In genomic region chr4:124663034-124663433, GRCm38 (mm10) we compare ENCODE assay signal across 14 mouse cellular contexts. TPM values are rescaled to one million over a fixed set of nuclear protein-coding genes. Genes with fewer than 3 reads are reported as not detected.
DNase-seq lines count a peak whose midpoint lies in the region; ATAC-seq and TF ChIP-seq lines count a peak whose summit lies in the region.
"Had no signal": no experiment of that assay in that cellular context is flagged by ENCODE, and none has a peak within 500 bp of the region (broad histone marks: within the 10 kb centered on the region; RNA-seq: fewer than 3 reads in every experiment).

No protein-coding gene starts in this region.

- H3K79me2 ChIP-seq in C2C12 (ENCODE audit: control insufficient read depth, insufficient read depth): no peaks in the 10 kb centered on the region

- no peak overlapping the region for H3ac ChIP-seq in C2C12 (ENCODE audit: control insufficient read depth, insufficient read length, low read depth)

- no peak for TF ChIP-seq POLR2A in cerebellum, adult 2 months (IDR thresholded peaks at IDR 0.05; ENCODE audit: borderline replicate concordance, insufficient read depth, low read length)

- H3K9me3 ChIP-seq in kidney, embryonic 14.5 days (ENCODE audit: control insufficient read depth, low read length): no peaks in the 10 kb centered on the region
- H3K9me3 ChIP-seq in lung, postnatal 0 days (ENCODE audit: low read length): no peaks in the 10 kb centered on the region
- H3K9me3 ChIP-seq: forebrain, embryonic 12.5 days; hindbrain, embryonic 12.5 days had no signal

- H3K9ac ChIP-seq in kidney, embryonic 14.5 days (ENCODE audit: low read depth, low read length): no peak overlapping the region
- no peak overlapping the region for H3K9ac ChIP-seq in lung, postnatal 0 days (replicated peaks; ENCODE audit: low read depth)
- H3K9ac ChIP-seq: forebrain, embryonic 12.5 days; hindbrain, embryonic 12.5 days had no signal

- no peaks in the 10 kb centered on the region for H3K4me1 ChIP-seq in cerebellum, adult 2 months (ENCODE audit: control insufficient read depth, insufficient read depth, low read length)
- peaks cover 7% of the 10 kb centered on the region for H3K4me1 ChIP-seq in kidney, embryonic 14.5 days (ENCODE audit: control insufficient read depth, insufficient read depth, low read length)
- peaks cover 4% of the 10 kb centered on the region; the same call in 1 of the 2 replicates for H3K4me1 ChIP-seq in lung, postnatal 0 days (ENCODE audit: insufficient read depth, low read depth, low read length)

- no peaks in the 10 kb centered on the region for H3K36me3 ChIP-seq in kidney, embryonic 14.5 days (ENCODE audit: control insufficient read depth, insufficient read depth, low read length)
- H3K36me3 ChIP-seq in C2C12 (ENCODE audit: control insufficient read depth, insufficient read depth): no peaks in the 10 kb centered on the region
- H3K36me3 ChIP-seq in lung, postnatal 0 days (ENCODE audit: insufficient read depth, low read length): no peaks in the 10 kb centered on the region
- H3K36me3 ChIP-seq: forebrain, embryonic 12.5 days; hindbrain, embryonic 12.5 days had no signal

- 44% methylated on average over 3 of the region's 3 CpGs for WGBS in cerebellum, adult 2 months
- WGBS in kidney, embryonic 14.5 days: 56% methylated on average over 3 of the region's 3 CpGs
- 16% methylated on average over 3 of the region's 3 CpGs for WGBS in lung, postnatal 0 days

- H3K27ac ChIP-seq in cerebellum, adult 2 months (ENCODE audit: insufficient read depth, low read length): no peak overlapping the region
- no peak overlapping the region for H3K27ac ChIP-seq in kidney, embryonic 14.5 days (ENCODE audit: low read depth, low read length)
- H3K27ac ChIP-seq in lung, postnatal 0 days (ENCODE audit: low read length): no peak overlapping the region
- H3K27ac ChIP-seq: forebrain, embryonic 12.5 days; hindbrain, embryonic 12.5 days had no signal

- peak; percentile 39; the same call in 1 of the 2 replicates for TF ChIP-seq CTCF in cerebellum, adult 2 months (IDR thresholded peaks at IDR 0.05; ENCODE audit: borderline replicate concordance, insufficient read depth, low read depth, low read length)
- TF ChIP-seq CTCF in C2C12 (IDR thresholded peaks at IDR 0.05; ENCODE audit: control insufficient read depth, insufficient read depth, insufficient read length): peak; percentile 11
- TF ChIP-seq CTCF in lung, postnatal 0 days (IDR thresholded peaks at IDR 0.05): peak; percentile 64

- no peak for DNase-seq in cerebellum, adult 2 months
- no peak for DNase-seq in cerebellum, postnatal 4 days (ENCODE audit: low spot score in 2 of 2)
- peak; percentile 34 to 48 for DNase-seq in kidney, postnatal 4 days
- DNase-seq in lung, postnatal 0 days (ENCODE audit: low spot score): peak; percentile 44
- no peak for DNase-seq in right cerebral cortex, postnatal 36 days (ENCODE audit: low spot score in 2 of 2)
- DNase-seq in urinary bladder, postnatal 14 days (ENCODE audit: low spot score): no peak
- DNase-seq: cerebellum, postnatal 25 days; thymus, adult 18-20 months had no signal

- H3K79me3 ChIP-seq in C2C12 (ENCODE audit: low read depth): no peaks in the 10 kb centered on the region

- H3K4me2 ChIP-seq in kidney, embryonic 14.5 days (replicated peaks; ENCODE audit: low read depth, low read length): no peak overlapping the region
- no peak overlapping the region for H3K4me2 ChIP-seq in lung, postnatal 0 days (replicated peaks; ENCODE audit: low read depth, low read length)
- H3K4me2 ChIP-seq: forebrain, embryonic 12.5 days; hindbrain, embryonic 12.5 days had no signal

- no peak for TF ChIP-seq EP300 in lung, postnatal 0 days (IDR thresholded peaks at IDR 0.05)

- H3K4me3 ChIP-seq in cerebellum, adult 2 months (replicated peaks; ENCODE audit: insufficient read depth, low read depth, low read length): no peak overlapping the region
- no peak overlapping the region for H3K4me3 ChIP-seq in kidney, embryonic 14.5 days (ENCODE audit: low read length)
- no peak overlapping the region for H3K4me3 ChIP-seq in C2C12 (ENCODE audit: insufficient read depth, poor library complexity, severe bottlenecking)
- no peak overlapping the region for H3K4me3 ChIP-seq in lung, postnatal 0 days (ENCODE audit: low read depth, low read length)
- H3K4me3 ChIP-seq: forebrain, embryonic 12.5 days; hindbrain, embryonic 12.5 days had no signal

- peaks cover 4% of the 10 kb centered on the region; the same call in 1 of the 2 replicates for H3K27me3 ChIP-seq in cerebellum, adult 2 months (ENCODE audit: control insufficient read depth, insufficient read depth, low read length)
- H3K27me3 ChIP-seq in kidney, embryonic 14.5 days (ENCODE audit: control insufficient read depth, insufficient read depth, low read length): peaks cover 79% of the 10 kb centered on the region
- peaks cover 83% of the 10 kb centered on the region for H3K27me3 ChIP-seq in C2C12 (ENCODE audit: control insufficient read depth, insufficient read depth, insufficient read length)
- peaks cover 64% of the 10 kb centered on the region for H3K27me3 ChIP-seq in lung, postnatal 0 days (replicated peaks; ENCODE audit: insufficient read depth, low read length)

- ATAC-seq in kidney, embryonic 14.5 days (ENCODE audit: low FRiP score, low TSS enrichment): no peak
- ATAC-seq in lung, postnatal 0 days: no peak

TF ChIP-seq in C2C12, 6 proteins besides CTCF, POLR2A, EP300 and RAD21:
- TF ChIP-seq CEBPB (IDR thresholded peaks at IDR 0.05; ENCODE audit: low read depth): no peak
- no peak for TF ChIP-seq MYOG (IDR thresholded peaks at IDR 0.05; ENCODE audit: control insufficient read depth, extremely low read depth, insufficient read length)
- no peak for TF ChIP-seq MAX (IDR thresholded peaks at IDR 0.05)
- TF ChIP-seq USF1 (IDR thresholded peaks at IDR 0.05; ENCODE audit: low read depth): no peak
- TF ChIP-seq FOSL1 (IDR thresholded peaks at IDR 0.05; ENCODE audit: insufficient read depth, low read length, poor library complexity, severe bottlenecking): no peak

RNA-seq across cellular contexts. Expression of gene Pou3f1, which starts 6.4 kb away (rescaled TPM):
- 2.3 and 3.3 TPM in 2 replicates for polyA plus RNA-seq in cerebellum, adult 2 months (2012; rRNA removed)
- 1.6 and 1.7 TPM in 2 replicates for polyA plus RNA-seq in kidney, embryonic 14.5 days (2014; fragmentation: Nextera tagmentation; extraction: Ambion mirVana)
- polyA plus RNA-seq in C2C12 (2012; fragmentation: generic; extraction: Trizol): 0.01 TPM
- polyA plus RNA-seq in lung, postnatal 0 days (2015; fragmentation: Nextera tagmentation; extraction: Ambion mirVana): 0.10 and 0.14 TPM in 2 replicates

RNA-seq across cellular contexts. Expression of gene Utp11, which starts 30.4 kb away (rescaled TPM):
- 19.2 and 19.4 TPM in 2 replicates for polyA plus RNA-seq in cerebellum, adult 2 months (2012; rRNA removed)
- 67.9 and 93.7 TPM in 2 replicates for polyA plus RNA-seq in kidney, embryonic 14.5 days (2014; fragmentation: Nextera tagmentation; extraction: Ambion mirVana)
- 29.7 TPM for polyA plus RNA-seq in C2C12 (2012; fragmentation: generic; extraction: Trizol)
- polyA plus RNA-seq in lung, postnatal 0 days (2015; fragmentation: Nextera tagmentation; extraction: Ambion mirVana): 37.4 and 48.8 TPM in 2 replicates

RNA-seq across cellular contexts. Expression of gene Fhl3, which starts 37.5 kb away (rescaled TPM):
- 1.4 and 1.6 TPM in 2 replicates for polyA plus RNA-seq in cerebellum, adult 2 months (2012; rRNA removed)
- polyA plus RNA-seq in kidney, embryonic 14.5 days (2014; fragmentation: Nextera tagmentation; extraction: Ambion mirVana): 9.5 and 9.7 TPM in 2 replicates
- 206 TPM for polyA plus RNA-seq in C2C12 (2012; fragmentation: generic; extraction: Trizol)
- 5.2 and 5.8 TPM in 2 replicates for polyA plus RNA-seq in lung, postnatal 0 days (2015; fragmentation: Nextera tagmentation; extraction: Ambion mirVana)

RNA-seq across cellular contexts. Expression of gene Sf3a3, which starts 51.5 kb away (rescaled TPM):
- polyA plus RNA-seq in cerebellum, adult 2 months (2012; rRNA removed): 40.5 and 45.2 TPM in 2 replicates
- polyA plus RNA-seq in kidney, embryonic 14.5 days (2014; fragmentation: Nextera tagmentation; extraction: Ambion mirVana): 177 and 183 TPM in 2 replicates
- polyA plus RNA-seq in C2C12 (2012; fragmentation: generic; extraction: Trizol): 71.6 TPM
- polyA plus RNA-seq in lung, postnatal 0 days (2015; fragmentation: Nextera tagmentation; extraction: Ambion mirVana): 49.1 and 57.1 TPM in 2 replicates

RNA-seq across cellular contexts. Expression of gene 3100002H09Rik, which starts 52.4 kb away (rescaled TPM):
- not detected in 2 replicates for polyA plus RNA-seq in cerebellum, adult 2 months (2012; rRNA removed)
- polyA plus RNA-seq in kidney, embryonic 14.5 days (2014; fragmentation: Nextera tagmentation; extraction: Ambion mirVana): not detected in 2 replicates
- polyA plus RNA-seq in C2C12 (2012; fragmentation: generic; extraction: Trizol): not detected
- not detected in 2 replicates for polyA plus RNA-seq in lung, postnatal 0 days (2015; fragmentation: Nextera tagmentation; extraction: Ambion mirVana)
- polyA plus RNA-seq: gonadal fat pad, adult 2 months; spleen, adult 2 months had no signal

Comparison
In these comparisons a context has a peak if more than half of its experiments do, and no peak if none do; other contexts are left out.
1. DNase-seq: peak in kidney, postnatal 4 days (2 of 2) and lung, postnatal 0 days (single experiment); none in cerebellum, adult 2 months (0 of 2), cerebellum, postnatal 4 days (0 of 2), right cerebral cortex, postnatal 36 days (0 of 2) and urinary bladder, postnatal 14 days (single experiment).
2. CTCF ChIP-seq: peak in every context shown above with its lines; median percentile 64 in lung, postnatal 0 days; 39 in cerebellum, adult 2 months; 11 in C2C12.
3. RNA of gene Fhl3, which starts 37.5 kb away (polyA plus RNA-seq): 206 TPM in C2C12 (single experiment); 9.5 to 9.7 TPM in kidney, embryonic 14.5 days, 5.2 to 5.8 TPM in lung, postnatal 0 days and 1.4 to 1.6 TPM in cerebellum, adult 2 months; every median in the first group is over 10 times any median in the second.